Mouse (Mus musculus) bone marrow macrophage, adult 2 months (primary cell): ENCODE results near the gene Ak9.
"Not testable (repeated sequence)": the region's sequence is repeated elsewhere in the genome, so short reads cannot be mapped to it uniquely, and the experiment has no call there.

Experiments
- CTCF ChIP-seq: IDR thresholded peaks from 2 replicates; pipeline ENCODE4 v1.5.1; 2012; ENCODE audit warnings: low read depth, mild to moderate bottlenecking, low read length, moderate library complexity
- POLR2A ChIP-seq: IDR thresholded peaks from 2 replicates; pipeline ENCODE4 v1.6.1; 2012; ENCODE audit warnings: mild to moderate bottlenecking, low read depth, low read length, borderline replicate concordance

GRCm38 (mm10) chr10:41410176-41410575, 106.4 kb downstream of the Ak9 start:
- not testable (repeated sequence) for TF ChIP-seq POLR2A, CTCF
